Comparison of ENCODE assay signal across 35 mouse cellular contexts in genomic region chr6:64964664-64965063, GRCm38 (mm10).
"Had no signal": no experiment of that assay in that cellular context is flagged by ENCODE, and none has a peak within 500 bp of the region (broad histone marks: within the 10 kb centered on the region; RNA-seq: fewer than 3 reads in every experiment).

No protein-coding gene starts in this region.

- H3K4me3 ChIP-seq: heart, embryonic 10.5 days; heart, embryonic 12.5 days; heart, embryonic 13.5 days; heart, embryonic 15.5 days; hindbrain, embryonic 10.5 days; hindbrain, embryonic 12.5 days; hindbrain, embryonic 13.5 days; hindbrain, embryonic 15.5 days; intestine, embryonic 15.5 days; kidney, embryonic 15.5 days; layer of hippocampus, adult 2 months had no signal

- DNase-seq: heart, postnatal 10 days; heart, postnatal 14 days; heart, postnatal 36 days; heart, postnatal 4 days; kidney, adult 11 months; kidney, adult 18-20 months; kidney, adult 2 months; kidney, adult 8-10 months; kidney, adult 9 months; kidney, postnatal 10 days; kidney, postnatal 14 days; kidney, postnatal 25 days; kidney, postnatal 36 days; kidney, postnatal 4 days; layer of hippocampus, adult 9-11 months; layer of hippocampus, postnatal 36 days had no signal

- H3K9ac ChIP-seq: heart, embryonic 12.5 days; heart, embryonic 13.5 days; heart, embryonic 15.5 days; hindbrain, embryonic 12.5 days; hindbrain, embryonic 13.5 days; hindbrain, embryonic 14.5 days; hindbrain, embryonic 15.5 days; intestine, embryonic 15.5 days; kidney, embryonic 15.5 days had no signal

- H3K36me3 ChIP-seq: heart, embryonic 10.5 days; heart, embryonic 12.5 days; heart, embryonic 13.5 days; heart, embryonic 15.5 days; hindbrain, embryonic 10.5 days; hindbrain, embryonic 12.5 days; hindbrain, embryonic 13.5 days; hindbrain, embryonic 15.5 days; intestine, embryonic 15.5 days; kidney, embryonic 15.5 days had no signal

- ATAC-seq: hindbrain, embryonic 16.5 days; hindbrain, postnatal 0 days; inflammation-experienced regulatory T-cells, adult 6 months; intestine, embryonic 15.5 days; intestine, embryonic 16.5 days; intestine, postnatal 0 days had no signal

- H3K27me3 ChIP-seq: heart, embryonic 12.5 days; heart, embryonic 13.5 days; heart, embryonic 15.5 days; hindbrain, embryonic 12.5 days; hindbrain, embryonic 13.5 days; hindbrain, embryonic 15.5 days; intestine, embryonic 15.5 days; kidney, embryonic 15.5 days had no signal

- H3K9me3 ChIP-seq: heart, embryonic 10.5 days; heart, embryonic 12.5 days; heart, embryonic 13.5 days; heart, embryonic 15.5 days; hindbrain, embryonic 10.5 days; hindbrain, embryonic 12.5 days; hindbrain, embryonic 13.5 days; hindbrain, embryonic 15.5 days; intestine, embryonic 15.5 days; kidney, embryonic 15.5 days had no signal

- H3K4me1 ChIP-seq: heart, embryonic 10.5 days; heart, embryonic 12.5 days; heart, embryonic 13.5 days; heart, embryonic 15.5 days; intestine, embryonic 15.5 days; kidney, embryonic 15.5 days had no signal

- H3K4me2 ChIP-seq: heart, embryonic 11.5 days; heart, embryonic 12.5 days; heart, embryonic 13.5 days; heart, embryonic 15.5 days; hindbrain, embryonic 12.5 days; hindbrain, embryonic 13.5 days; hindbrain, embryonic 14.5 days; hindbrain, embryonic 15.5 days; intestine, embryonic 15.5 days; kidney, embryonic 15.5 days had no signal

- H3K27ac ChIP-seq: heart, embryonic 10.5 days; heart, embryonic 13.5 days; heart, embryonic 15.5 days; hindbrain, embryonic 10.5 days; hindbrain, embryonic 12.5 days; hindbrain, embryonic 13.5 days; hindbrain, embryonic 14.5 days; hindbrain, embryonic 15.5 days; hindbrain, postnatal 0 days; intestine, embryonic 15.5 days; kidney, embryonic 15.5 days; kidney, postnatal 0 days; layer of hippocampus, adult 2 months had no signal
